Mouse (Mus musculus) thymus, adult 2 months (tissue): Measurements from ENCODE around the gene Mapk1ip1. TPM values are rescaled to one million over a fixed set of nuclear protein-coding genes. Genes with fewer than 3 reads are reported as not detected.

Source experiments
- DNase-seq: peaks from one replicate; pipeline ENCODE4 v3.0.0; 2021
- H3K27ac ChIP-seq: fragments of 200-500 bp; 2 replicates; pipeline ENCODE4 v1.5.1; 2012; ENCODE audit warnings: low read length, control low read depth; ENCODE audit not compliant: control insufficient read depth, insufficient read depth
- H3K27me3 ChIP-seq: fragments of 200-500 bp; 2 replicates; pipeline ENCODE4 v1.6.1; 2012; ENCODE audit warnings: mild to moderate bottlenecking, low read length, moderate library complexity, mixed read lengths; ENCODE audit not compliant: control insufficient read depth, insufficient read depth
- H3K36me3 ChIP-seq: fragments of 200-500 bp; 2 replicates; pipeline ENCODE4 v1.6.1; 2012; ENCODE audit warnings: mild to moderate bottlenecking, low read length, moderate library complexity; ENCODE audit not compliant: control insufficient read depth, insufficient read depth
- H3K4me1 ChIP-seq: fragments of 200-500 bp; replicated peaks from 2 replicates; pipeline ENCODE4 v1.6.1; 2012; ENCODE audit warnings: low read length; ENCODE audit not compliant: control insufficient read depth, insufficient read depth
- H3K4me3 ChIP-seq: fragments of 200-500 bp; 2 replicates; pipeline ENCODE4 v1.5.1; 2012; ENCODE audit warnings: mild to moderate bottlenecking, low read length, control low read depth, moderate library complexity; ENCODE audit not compliant: control insufficient read depth, insufficient read depth
- CTCF ChIP-seq: fragments of 200-500 bp; IDR thresholded peaks from 2 replicates; pipeline ENCODE4 v1.5.1; 2012; ENCODE audit warnings: mild to moderate bottlenecking, control low read depth, low read length, moderate library complexity, borderline replicate concordance; ENCODE audit not compliant: control insufficient read depth, poor library complexity, insufficient read depth; ENCODE audit errors: extremely low read depth
- POLR2A ChIP-seq: fragments of 200-500 bp; IDR thresholded peaks from 2 replicates; pipeline ENCODE4 v1.6.1; 2012; ENCODE audit warnings: mild to moderate bottlenecking, low read length, control low read depth, moderate library complexity; ENCODE audit not compliant: control insufficient read depth, poor library complexity, insufficient read depth; ENCODE audit errors: extremely low read depth
- WGBS: fragments of 180-500 bp; shearing (Covaris S2); methylation state at CpG from one replicate; pipeline ENCODE4 v1.1.7; 2018; 5-methylcytosine and 5-hydroxymethylcytosine counted together
- polyA plus RNA-seq: library from polyadenylated mRNA; depleted of rRNA; stranded (reverse); fragments of >200 nt; gene quantifications from 2 replicates; pipeline ENCODE4 v1.2.3, GENCODE M21; 2012

Mapk1ip1 gene
- polyA plus RNA-seq, 1 experiment = 103 TPM

- Histone ChIP-seq H3K27ac (no peak overlapping the region), H3K36me3 (peaks cover 23% of the 10 kb centered on the region), H3K27me3 (no peaks in the 10 kb centered on the region), H3K4me3 (no peak overlapping the region), H3K4me1 (no peaks in the 10 kb centered on the region)
- no peak for DNase-seq
- TF ChIP-seq POLR2A (no peak), CTCF (no peak)
- 95% methylated on average over 6 of the region's 6 CpGs for WGBS
Measured at GRCm38 (mm10) chr7:138867286-138867685, 21.2 kb upstream of the Mapk1ip1 start.

GRCm38 (mm10) chr7:138864776-138865175, 18.7 kb upstream of the Mapk1ip1 start:
- Histone ChIP-seq H3K27ac (no peak overlapping the region), H3K4me3 (no peak overlapping the region), H3K27me3 (no peaks in the 10 kb centered on the region), H3K36me3 (peaks cover 9% of the 10 kb centered on the region), H3K4me1 (no peaks in the 10 kb centered on the region)
- 95% methylated on average over 1 of the region's 1 CpGs for WGBS
- no peak for DNase-seq
- TF ChIP-seq POLR2A (no peak), CTCF (no peak)

GRCm38 (mm10) chr7:138863950-138864572, 18.0 kb upstream of the Mapk1ip1 start:
- no peak for DNase-seq
- peaks cover 4% of the 10 kb centered on the region for H3K36me3 ChIP-seq
- whole genome bisulfite sequencing = 95% methylated on average over 3 of the region's 3 CpGs
- no peaks in the 10 kb centered on the region for H3K4me1 ChIP-seq
- no peak overlapping the region for H3K27ac ChIP-seq
- no peak overlapping the region for H3K4me3 ChIP-seq
- H3K27me3 ChIP-seq = no peaks in the 10 kb centered on the region
- TF ChIP-seq POLR2A (no peak), CTCF (no peak)

- 82% methylated on average over 2 of the region's 2 CpGs for WGBS
- H3K4me3 ChIP-seq = no peak overlapping the region
- TF ChIP-seq POLR2A (no peak), CTCF (no peak)
- no peak for DNase-seq
- H3K4me1 ChIP-seq = no peaks in the 10 kb centered on the region
- 0 out of 2 replicates have a peak, but pooled peaks cover 4% of the 10 kb centered on the region for H3K36me3 ChIP-seq
- H3K27me3 ChIP-seq = no peaks in the 10 kb centered on the region
- H3K27ac ChIP-seq = no peak overlapping the region
Measured at GRCm38 (mm10) chr7:138856670-138857069, 10.6 kb upstream of the Mapk1ip1 start.

GRCm38 (mm10) chr7:138854201-138854600, 8.1 kb upstream of the Mapk1ip1 start:
- Histone ChIP-seq H3K4me3 (no peak overlapping the region), H3K4me1 (no peaks in the 10 kb centered on the region), H3K36me3 (0 out of 2 replicates have a peak, but pooled peaks cover 4% of the 10 kb centered on the region), H3K27ac (no peak overlapping the region), H3K27me3 (no peaks in the 10 kb centered on the region)
- no peak for DNase-seq
- WGBS = 98% methylated on average over 2 of the region's 2 CpGs
- no peak for TF ChIP-seq POLR2A
- TF ChIP-seq CTCF = no peak

GRCm38 (mm10) chr7:138853417-138854031, 7.5 kb upstream of the Mapk1ip1 start:
- no peak overlapping the region for H3K4me3 ChIP-seq
- H3K27me3 ChIP-seq = no peaks in the 10 kb centered on the region
- H3K4me1 ChIP-seq = no peaks in the 10 kb centered on the region
- TF ChIP-seq CTCF (no peak), POLR2A (no peak)
- H3K36me3 ChIP-seq = 0 out of 2 replicates have a peak, but pooled peaks cover 4% of the 10 kb centered on the region
- no peak overlapping the region for H3K27ac ChIP-seq
- no peak for DNase-seq
- WGBS = 96% methylated on average over 4 of the region's 4 CpGs
